Mouse (Mus musculus) G1E-ER4 (cell line): Measurements from ENCODE around the gene Rheb. TPM values are rescaled to one million over a fixed set of nuclear protein-coding genes. Genes with fewer than 3 reads are reported as not detected.

Experiments used
- GATA1 ChIP-seq: IDR thresholded peaks from one replicate; pipeline ENCODE4 v1.8.0; 2012; ENCODE audit warnings: low read length, inconsistent platforms
- polyA plus RNA-seq: library from polyadenylated mRNA; stranded (reverse); fragments of >175 nt; gene quantifications from 2 replicates; pipeline ENCODE4 v1.2.3, GENCODE M21; 2012

Rheb gene
- polyA plus RNA-seq, 1 experiment: 37.0 TPM

DNA sequence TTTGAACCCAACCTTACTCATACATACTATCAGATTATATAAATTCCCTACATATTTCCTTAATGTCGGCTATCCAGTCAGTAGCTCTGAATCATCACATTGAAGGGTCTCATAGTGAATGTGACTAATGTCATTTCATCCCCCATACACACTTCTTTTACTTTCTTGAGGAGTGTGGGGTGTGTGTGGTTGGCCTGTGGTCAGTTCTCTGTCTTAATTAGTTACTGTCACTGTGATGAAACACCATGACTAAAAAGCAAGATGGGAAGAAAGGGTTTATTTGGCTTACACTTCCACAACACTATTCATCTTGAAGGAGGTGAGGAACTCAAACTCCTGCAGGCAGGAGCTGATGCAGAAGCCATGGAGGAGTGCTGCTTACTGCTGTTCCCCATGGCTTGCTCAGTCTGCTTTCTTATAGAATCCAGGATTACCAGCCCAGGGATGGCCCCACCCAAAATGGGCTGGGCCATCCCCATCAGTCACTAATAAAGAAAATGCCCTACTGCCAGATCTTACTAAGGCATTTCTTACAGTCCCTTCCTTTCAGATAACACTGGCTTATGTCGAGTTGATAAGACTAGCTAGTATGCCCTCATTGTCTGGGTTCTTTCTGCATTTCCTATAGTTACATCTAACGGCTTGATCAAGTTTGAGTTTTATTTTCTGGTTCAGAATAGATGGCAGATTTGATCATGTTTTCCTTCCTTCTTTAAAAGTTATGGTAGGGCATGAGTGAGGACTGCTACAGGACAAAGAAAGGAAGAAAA lies 17.5 kb upstream of the Rheb start:
- peak; percentile 32 for TF ChIP-seq GATA1

DNA sequence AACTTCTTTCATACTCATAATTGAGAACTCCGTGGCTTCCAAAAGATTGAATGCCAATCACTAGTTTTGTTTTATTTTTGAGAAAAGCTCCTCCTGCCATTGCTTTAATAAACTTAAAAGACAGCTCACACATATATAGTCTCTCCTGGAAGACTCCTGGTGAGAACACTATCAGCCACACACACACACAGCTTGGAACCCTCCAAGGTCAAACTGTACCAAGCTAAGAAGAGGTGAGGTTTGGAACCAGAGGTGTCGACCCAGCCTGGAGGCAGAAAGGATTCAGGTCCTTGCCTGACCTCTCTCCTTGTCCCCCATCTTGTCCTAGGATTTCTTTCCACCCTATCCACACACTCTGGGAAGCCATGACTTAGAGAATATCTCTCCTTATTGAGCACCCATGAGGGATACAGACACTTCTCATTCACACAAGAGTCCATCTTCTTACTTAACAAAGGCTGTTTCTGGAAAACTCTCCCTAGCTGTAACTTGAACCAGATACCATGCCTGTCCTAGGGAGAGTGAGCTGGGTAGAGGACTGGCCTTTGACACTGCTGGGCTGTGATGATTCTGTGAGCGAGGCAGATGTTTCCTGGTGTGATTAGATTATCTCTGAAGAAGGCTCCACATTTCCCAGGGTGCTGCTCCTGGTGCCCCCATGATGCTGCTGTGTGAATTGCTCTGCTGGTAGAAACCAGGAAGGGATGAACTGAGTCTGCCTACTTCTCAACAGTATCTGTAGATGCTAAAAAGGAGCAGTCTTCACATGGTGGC lies 12.6 kb upstream of the Rheb start:
- peak; percentile 92 for TF ChIP-seq GATA1

DNA sequence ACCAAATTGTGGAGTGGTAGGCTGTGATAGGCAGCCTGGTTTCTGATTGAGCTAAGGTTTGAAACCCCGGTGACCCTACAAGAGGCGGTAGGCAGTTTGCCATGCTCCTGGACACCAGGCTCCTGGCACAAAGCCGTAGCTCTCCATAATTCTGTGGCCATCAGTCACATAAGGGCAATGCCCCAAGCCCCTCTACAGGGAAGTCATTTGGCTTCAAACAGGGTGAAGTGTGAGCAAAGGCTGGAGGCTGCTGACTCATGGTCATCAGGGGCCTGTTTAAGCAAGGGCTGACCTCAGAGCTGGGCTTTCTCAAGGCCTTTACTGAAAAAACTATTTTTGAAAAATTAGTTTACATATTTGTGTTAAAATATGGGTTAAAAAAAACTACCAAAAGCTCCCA lies 11.8 kb upstream of the Rheb start:
- TF ChIP-seq GATA1: no peak

DNA sequence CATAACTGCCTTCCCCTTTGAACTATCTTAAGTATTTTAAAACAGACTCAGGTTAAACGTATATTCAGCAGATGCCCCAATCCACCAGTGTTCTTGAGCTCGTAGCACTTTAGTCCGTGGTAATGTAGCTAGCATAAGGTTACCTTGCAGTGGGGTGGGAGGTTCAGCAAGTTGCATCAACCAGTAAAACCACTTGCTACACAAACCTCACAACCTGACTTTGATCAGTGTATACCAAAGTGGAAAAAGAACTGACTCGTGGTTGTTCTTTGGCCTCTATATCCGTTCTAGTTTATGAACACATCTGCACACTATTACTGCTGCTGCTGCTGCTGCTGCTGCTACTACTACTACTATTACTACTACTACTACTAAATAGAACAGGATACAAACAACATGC lies 1.4 kb upstream of the Rheb start:
- no peak for TF ChIP-seq GATA1

DNA sequence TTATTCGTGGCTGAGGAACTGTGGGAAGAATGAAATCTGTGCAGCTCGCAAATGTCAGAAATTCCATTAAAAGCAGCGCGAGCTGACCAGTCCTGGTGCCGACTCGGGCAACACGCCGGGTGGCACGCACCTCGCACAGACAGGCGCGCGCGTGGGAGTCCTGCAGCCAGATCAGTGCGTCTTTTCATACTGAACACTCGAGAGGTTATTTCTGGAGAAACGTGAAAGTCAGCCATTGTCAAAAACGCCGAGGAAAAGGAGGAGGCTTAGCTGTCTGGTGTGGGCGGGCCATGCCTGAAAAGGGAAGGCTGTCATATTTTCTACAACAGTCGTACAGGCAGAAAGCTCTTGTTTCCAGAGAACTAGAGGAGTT lies 665 bp upstream of the Rheb start:
- no peak for TF ChIP-seq GATA1

DNA sequence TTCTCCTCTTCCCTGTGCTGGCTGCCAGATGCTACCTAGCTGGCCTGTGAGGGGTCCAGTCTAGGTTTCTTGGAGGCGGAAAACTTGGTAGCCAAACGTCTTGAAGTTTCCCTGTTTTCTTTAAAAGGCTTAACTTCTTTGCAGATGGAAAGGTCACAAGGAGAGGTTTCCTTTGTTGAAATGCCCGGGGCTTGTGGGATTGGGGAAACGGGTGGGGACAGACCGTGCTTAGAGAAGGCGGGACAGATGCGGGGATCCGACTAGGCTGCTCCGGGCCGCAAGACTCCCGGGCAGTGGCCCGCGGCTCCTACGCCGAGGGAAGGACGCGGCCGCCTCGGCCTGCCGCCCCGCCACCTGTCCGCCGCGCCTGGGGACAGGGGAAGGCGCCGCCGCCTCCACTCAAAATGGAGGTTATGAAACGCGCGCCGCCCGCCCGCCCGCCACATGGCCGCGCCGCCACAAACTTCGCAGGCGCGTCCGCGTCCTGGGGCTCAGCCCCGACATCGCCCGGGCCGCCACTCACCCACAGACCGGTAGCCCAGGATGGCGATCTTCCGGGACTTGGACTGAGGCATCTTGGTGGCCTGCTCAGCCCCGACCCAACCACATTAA lies 656 bp downstream of the Rheb start:
- no peak for TF ChIP-seq GATA1

DNA sequence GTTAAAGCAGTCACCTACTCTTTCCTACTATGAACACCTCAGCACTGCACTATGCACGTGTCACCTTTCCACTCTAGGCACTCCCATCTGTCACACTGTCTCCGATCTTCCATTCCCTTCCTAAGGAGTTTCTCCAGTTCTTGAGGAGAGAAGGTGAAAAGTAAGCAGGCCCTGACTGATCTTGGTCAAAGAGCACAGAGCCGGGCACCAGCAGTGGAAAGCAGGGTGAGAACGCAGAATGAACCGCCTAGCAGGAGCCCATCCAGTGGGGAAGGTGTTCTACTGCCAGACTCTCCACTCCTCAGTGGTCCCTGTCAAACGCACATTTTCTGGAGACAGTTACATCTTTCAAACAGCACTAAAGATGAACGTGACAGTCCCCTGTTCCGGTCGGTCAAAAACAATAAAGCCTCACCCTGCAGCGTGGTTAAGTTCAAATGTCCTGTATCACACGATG lies 1.4 kb downstream of the Rheb start:
- no peak for TF ChIP-seq GATA1

DNA sequence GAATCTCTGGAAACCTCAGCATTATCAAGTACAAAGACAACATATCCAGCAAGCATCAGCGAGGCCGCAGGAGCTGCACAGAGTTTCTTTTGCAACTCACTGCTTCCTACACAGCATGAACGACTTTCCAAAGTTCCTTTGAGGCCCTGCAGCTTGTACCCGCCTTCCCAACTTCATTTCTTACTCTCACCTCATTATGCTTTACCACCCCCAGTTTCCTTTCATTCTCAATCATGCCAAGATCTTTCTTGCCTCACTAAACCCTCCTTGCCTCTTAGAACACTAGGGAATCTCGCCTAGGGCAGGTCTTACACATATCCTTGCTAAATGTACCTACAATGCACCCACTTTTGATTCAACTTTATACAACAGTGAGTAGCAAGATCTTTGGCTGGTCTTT lies 7.9 kb downstream of the Rheb start:
- TF ChIP-seq GATA1: no peak

DNA sequence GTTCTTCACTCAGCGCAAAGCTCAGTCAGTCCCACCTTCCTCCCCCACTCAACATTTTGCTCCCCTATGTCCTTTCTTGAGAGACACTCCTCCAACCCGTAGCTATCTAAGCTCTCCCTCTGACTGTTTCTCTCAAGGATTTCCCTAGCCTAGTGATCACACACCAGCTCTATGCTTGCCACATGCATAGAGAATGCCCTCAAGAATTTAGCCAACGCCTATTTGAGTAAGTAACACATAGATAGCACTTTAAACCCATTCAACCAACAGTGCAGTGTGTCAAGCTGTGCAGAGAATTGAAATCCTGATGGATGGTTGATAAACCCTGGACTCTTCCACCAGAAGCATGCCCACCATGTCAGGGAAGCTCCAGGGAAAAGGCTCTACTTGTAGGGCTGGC lies 10.5 kb downstream of the Rheb start:
- no peak for TF ChIP-seq GATA1

DNA sequence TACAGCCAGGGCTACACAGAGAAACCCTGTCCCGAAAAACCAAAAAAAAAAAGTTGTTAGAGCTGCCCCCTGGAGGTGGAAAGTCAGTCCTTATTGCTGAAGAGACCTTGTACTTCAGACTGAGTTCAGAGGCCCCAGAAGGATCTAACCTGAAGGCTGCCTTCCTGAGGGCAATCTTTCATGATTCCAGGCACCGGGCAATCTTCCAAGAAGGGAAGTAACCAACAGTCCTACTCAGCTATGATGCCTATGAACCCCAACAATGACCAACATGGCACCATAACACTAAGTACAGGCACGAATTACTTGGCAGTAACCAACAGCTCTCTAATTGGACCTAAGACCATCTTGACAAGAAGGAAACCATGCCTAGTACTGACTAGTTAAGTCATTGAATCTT lies 14.0 kb downstream of the Rheb start:
- TF ChIP-seq GATA1: no peak

DNA sequence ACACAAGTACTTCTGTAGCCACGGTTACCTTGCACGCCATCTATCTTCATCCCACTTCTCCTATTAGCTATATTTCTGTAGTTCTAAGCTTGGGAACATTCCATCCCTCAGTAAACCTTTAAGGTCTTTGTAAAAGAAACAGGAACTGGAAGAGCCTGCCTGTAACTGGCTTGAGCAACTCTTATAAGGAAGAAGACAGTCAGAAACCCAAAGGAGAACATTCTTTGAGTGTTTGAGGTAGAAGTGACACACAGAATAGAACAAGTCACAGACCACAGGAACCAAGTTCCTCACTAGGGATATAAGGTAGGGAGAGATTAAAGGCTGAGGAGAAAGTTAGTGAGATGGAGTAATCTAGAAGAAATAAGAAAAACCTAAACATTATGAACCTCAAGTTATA lies 15.3 kb downstream of the Rheb start:
- no peak for TF ChIP-seq GATA1

DNA sequence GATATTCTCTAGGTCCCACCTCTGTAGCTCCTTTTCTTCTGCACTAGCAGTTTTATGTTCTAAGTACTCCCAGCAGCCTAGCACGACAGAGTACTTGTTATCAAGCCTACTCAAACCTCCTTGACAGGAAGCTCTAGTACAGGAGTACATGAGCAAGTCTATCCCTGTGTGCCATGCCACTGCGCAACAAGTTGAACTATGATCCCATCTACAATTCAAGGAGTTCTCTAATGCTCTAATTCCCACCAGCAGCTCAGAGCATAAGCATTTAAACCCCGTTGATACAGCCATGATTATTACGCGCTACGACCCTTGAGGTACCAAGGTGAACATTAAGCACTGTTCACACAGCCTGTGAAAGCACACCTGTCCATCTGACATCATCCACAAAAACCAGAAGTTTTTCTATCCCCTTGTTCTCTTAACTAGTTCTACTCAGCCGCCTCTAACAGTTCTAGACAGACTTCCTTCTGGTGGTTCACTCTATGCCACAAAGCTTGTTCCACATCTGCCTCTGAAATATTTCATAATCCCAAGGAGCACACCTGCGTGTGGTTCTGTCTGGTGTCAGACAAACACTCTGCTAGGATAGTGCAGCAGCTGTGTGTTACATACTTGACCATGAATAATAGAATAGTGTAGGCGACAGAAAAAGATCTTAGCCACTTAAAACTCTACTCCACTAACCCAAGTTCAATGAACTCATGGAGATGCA lies 16.2 kb downstream of the Rheb start:
- TF ChIP-seq GATA1: no peak

DNA sequence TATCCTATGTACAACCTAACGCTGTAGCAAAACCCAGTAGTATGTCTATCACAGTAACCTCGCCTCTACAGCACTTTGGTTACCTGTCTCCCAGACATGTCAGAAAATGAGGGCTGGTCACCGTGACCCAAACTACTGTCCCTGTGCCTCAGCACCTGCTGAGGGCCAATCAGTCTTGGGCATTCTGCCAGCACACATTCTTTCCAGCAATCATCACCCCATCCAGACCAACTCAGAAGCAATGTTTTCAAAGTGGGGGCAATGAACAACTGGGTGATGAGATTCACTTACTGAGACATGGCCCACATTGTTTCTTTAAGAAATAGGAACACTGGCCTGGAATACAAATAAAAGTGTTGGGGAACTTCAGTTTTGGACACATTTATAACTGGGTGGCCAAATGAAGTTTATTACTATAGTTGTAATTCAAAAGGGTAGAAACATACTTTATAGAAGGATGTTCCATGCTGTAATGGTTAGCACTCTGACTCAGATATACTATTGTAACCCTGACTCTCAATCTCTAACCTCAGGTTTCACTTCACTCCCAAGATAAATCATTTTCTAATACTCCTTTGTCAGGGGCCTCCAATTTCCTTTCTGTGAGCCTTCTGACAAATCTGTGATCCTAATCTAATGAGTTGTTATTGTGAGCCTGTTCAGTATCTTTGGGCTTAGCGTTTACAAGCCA lies 16.9 kb downstream of the Rheb start:
- no peak for TF ChIP-seq GATA1

DNA sequence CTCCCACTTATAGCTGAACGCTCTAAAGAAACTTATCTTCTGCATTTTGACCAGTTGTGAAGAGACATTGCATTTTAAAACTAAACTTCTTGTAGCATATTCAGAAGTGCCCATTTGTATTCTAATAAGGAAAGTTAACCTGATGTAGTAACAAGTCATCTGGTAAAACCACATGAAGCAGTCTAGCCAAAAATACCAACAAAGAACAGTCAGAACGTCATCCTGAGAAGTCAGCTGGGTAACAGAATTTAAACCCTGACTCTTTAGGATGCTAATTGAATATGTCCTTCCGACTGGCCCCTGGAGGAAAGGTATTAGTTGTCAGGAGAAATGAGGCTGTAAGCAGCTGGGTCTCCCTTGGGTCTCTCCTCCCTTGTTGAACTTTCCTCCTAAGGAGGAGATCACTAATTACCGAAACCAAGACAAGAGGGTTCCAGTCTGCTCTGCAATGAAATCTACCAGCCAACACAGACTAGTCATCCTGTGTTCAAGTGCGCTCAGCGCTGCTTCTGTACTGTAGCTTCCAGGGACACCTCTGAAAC lies 18.5 kb downstream of the Rheb start:
- TF ChIP-seq GATA1: no peak

DNA sequence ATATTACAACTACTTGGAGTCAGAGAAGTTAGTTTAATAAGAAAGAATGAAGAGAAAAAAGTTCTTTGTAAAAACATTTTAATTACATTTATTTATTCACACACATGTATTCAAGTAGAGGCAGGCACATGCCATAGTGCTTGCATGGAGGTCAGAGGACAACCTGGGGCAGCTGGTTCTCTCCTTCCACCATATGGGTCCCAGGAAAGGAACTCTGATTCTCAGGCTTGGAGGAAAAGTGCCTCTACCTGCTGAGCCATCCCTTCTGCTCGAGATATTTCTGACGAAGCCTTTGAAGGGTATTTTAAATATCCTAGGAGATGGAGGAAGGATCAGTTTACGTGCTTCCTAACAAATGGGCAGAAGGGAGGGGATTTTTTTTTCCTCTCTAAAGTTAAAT lies 19.6 kb downstream of the Rheb start:
- no peak for TF ChIP-seq GATA1

DNA sequence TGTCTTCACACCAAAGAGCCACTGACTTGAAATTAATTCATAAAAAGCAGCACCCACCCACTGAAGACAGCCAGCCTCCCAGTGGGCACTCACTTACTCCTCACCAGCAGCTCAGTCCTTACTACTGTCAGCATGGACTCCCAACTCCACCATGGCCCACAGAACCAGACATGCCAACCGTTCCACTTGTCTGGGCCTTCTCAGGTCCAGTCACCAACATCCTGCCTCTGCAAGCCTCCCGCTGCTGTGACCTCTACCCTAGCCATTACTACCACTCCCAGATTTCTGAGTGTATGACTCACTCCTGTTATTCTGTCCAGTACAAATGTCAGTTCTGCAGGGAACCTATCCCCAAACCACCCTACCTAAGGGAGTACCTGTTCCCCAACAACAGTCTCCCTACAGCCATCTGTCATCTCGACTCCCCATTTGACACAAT lies 21.0 kb downstream of the Rheb start:
- no peak for TF ChIP-seq GATA1
